Mouse (Mus musculus) MEL (cell line): Measurements from ENCODE around the gene Eri3. TPM values are rescaled to one million over a fixed set of nuclear protein-coding genes. Genes with fewer than 3 reads are reported as not detected.

ENCODE experiments used
- DNase-seq: peaks from one replicate; pipeline ENCODE4 v3.0.0; 2011; ENCODE audit warnings: low read depth, low spot score
- H3K27ac ChIP-seq: 2 replicates; pipeline ENCODE4 v1.5.1; 2012; ENCODE audit warnings: low read depth, mild to moderate bottlenecking, control low read depth, low read length, moderate library complexity; ENCODE audit not compliant: control insufficient read depth
- H3K27me3 ChIP-seq, 2 experiments: fragments of 150-350 bp in 1 of 2; sonication (generic) in 1 of 2; 2 replicates each; pipeline ENCODE4 v1.6.1; 2012; ENCODE audit warnings: low read length in 2 of 2, mild to moderate bottlenecking in 2 of 2, improper control_type of control experiment in 1 of 2, moderate library complexity in 1 of 2; ENCODE audit not compliant: insufficient read depth in 2 of 2, control insufficient read depth in 1 of 2
- H3K36me3 ChIP-seq, 2 experiments: 2 replicates each; pipeline ENCODE4 v1.6.1; 2012 to 2014; ENCODE audit warnings: low read length in 2 of 2, improper control_type of control experiment in 1 of 2, inconsistent platforms in 1 of 2, mild to moderate bottlenecking in 1 of 2; ENCODE audit not compliant: insufficient read depth in 2 of 2, control insufficient read depth in 1 of 2
- H3K4me1 ChIP-seq, 2 experiments: fragments of 150-350 bp in 1 of 2; sonication (generic) in 1 of 2; 2 replicates each; pipeline ENCODE4 v1.6.1; 2012; ENCODE audit warnings: low read length in 2 of 2, improper control_type of control experiment in 1 of 2, mild to moderate bottlenecking in 1 of 2; ENCODE audit not compliant: insufficient read depth in 2 of 2, control insufficient read depth in 1 of 2
- H3K4me3 ChIP-seq, 2 experiments: fragments of 150-350 bp in 1 of 2; sonication (generic) in 1 of 2; 2 replicates each; pipeline ENCODE4 v1.5.1; 2012; ENCODE audit warnings: low read depth in 2 of 2, low read length in 2 of 2, mild to moderate bottlenecking in 2 of 2, moderate library complexity in 2 of 2, control low read depth in 1 of 2, improper control_type of control experiment in 1 of 2; ENCODE audit not compliant: control insufficient read depth in 1 of 2, insufficient read depth in 1 of 2
- H3K79me2 ChIP-seq: 2 replicates; pipeline ENCODE4 v1.6.1; 2012; ENCODE audit warnings: mild to moderate bottlenecking, low read length, moderate library complexity; ENCODE audit not compliant: control insufficient read depth, poor library complexity, insufficient read depth
- H3K9ac ChIP-seq: 2 replicates; pipeline ENCODE4 v1.6.1; 2012; ENCODE audit warnings: low read depth, mild to moderate bottlenecking, control low read depth, low read length, moderate library complexity; ENCODE audit not compliant: control insufficient read depth, poor library complexity, severe bottlenecking
- H3K9me3 ChIP-seq: fragments of 150-350 bp; sonication (generic); replicated peaks from 2 replicates; pipeline ENCODE4 v1.6.1; 2012; ENCODE audit warnings: mild to moderate bottlenecking, low read length, improper control_type of control experiment, moderate library complexity; ENCODE audit not compliant: insufficient read depth
- BHLHE40 ChIP-seq: IDR thresholded peaks from 2 replicates; pipeline ENCODE4 v1.6.1; 2012; ENCODE audit warnings: low read depth, mild to moderate bottlenecking, inconsistent platforms, low read length, improper control_type of control experiment, borderline replicate concordance
- CHD1 ChIP-seq: IDR thresholded peaks from 2 replicates; pipeline ENCODE4 v1.6.1; 2012; ENCODE audit warnings: low read depth, mild to moderate bottlenecking, inconsistent platforms, low read length, improper control_type of control experiment
- CHD2 ChIP-seq: IDR thresholded peaks from 2 replicates; pipeline ENCODE4 v1.6.1; 2011; ENCODE audit warnings: low read length, improper control_type of control experiment
- CTCF ChIP-seq, 3 experiments: IDR thresholded peaks in 2 of 3; conservative IDR thresholded peaks in 1 of 3; 2 replicates each; pipeline ENCODE4 v1.5.1; 2011 to 2012; ENCODE audit warnings: low read length in 3 of 3, low read depth in 2 of 3, mild to moderate bottlenecking in 2 of 3, improper control_type of control experiment in 1 of 3, inconsistent platforms in 1 of 3, mixed read lengths in 1 of 3, moderate library complexity in 1 of 3; ENCODE audit not compliant: control insufficient read depth in 1 of 3, insufficient read depth in 1 of 3, poor library complexity in 1 of 3, severe bottlenecking in 1 of 3
- E2F4 ChIP-seq: IDR thresholded peaks from 2 replicates; pipeline ENCODE4 v1.6.1; 2011; ENCODE audit warnings: low read depth, low read length, improper control_type of control experiment, borderline replicate concordance
- ELF1 ChIP-seq: IDR thresholded peaks from 2 replicates; pipeline ENCODE4 v1.6.1; 2014; ENCODE audit warnings: low read depth, mild to moderate bottlenecking, inconsistent platforms, low read length, improper control_type of control experiment, moderate library complexity
- EP300 ChIP-seq, 2 experiments: IDR thresholded peaks; 2 replicates each; pipeline ENCODE4 v1.6.1; 2011; ENCODE audit warnings: improper control_type of control experiment in 2 of 2, low read length in 2 of 2, low read depth in 1 of 2, mild to moderate bottlenecking in 1 of 2
- ETS1 ChIP-seq: IDR thresholded peaks from 2 replicates; pipeline ENCODE4 v1.6.1; 2012; ENCODE audit warnings: low read depth, mild to moderate bottlenecking, inconsistent platforms, low read length, improper control_type of control experiment, moderate library complexity
- GATA1 ChIP-seq: IDR thresholded peaks from 2 replicates; pipeline ENCODE4 v1.6.1; 2011; ENCODE audit warnings: low read depth, low read length, improper control_type of control experiment
- HCFC1 ChIP-seq: IDR thresholded peaks from 2 replicates; pipeline ENCODE4 v1.6.1; 2012; ENCODE audit warnings: low read depth, mild to moderate bottlenecking, inconsistent platforms, low read length, improper control_type of control experiment, moderate library complexity
- JUND ChIP-seq: IDR thresholded peaks from 2 replicates; pipeline ENCODE4 v1.6.1; 2011; ENCODE audit warnings: low read depth, mild to moderate bottlenecking, improper control_type of control experiment, low read length
- KAT2A ChIP-seq: conservative IDR thresholded peaks from 2 replicates; pipeline ENCODE4 v1.6.1; 2012; ENCODE audit warnings: low read depth, low read length, improper control_type of control experiment, inconsistent platforms
- MAFK ChIP-seq: IDR thresholded peaks from 2 replicates; pipeline ENCODE4 v1.6.1; 2011; ENCODE audit warnings: low read depth, mild to moderate bottlenecking, low read length, improper control_type of control experiment, borderline replicate concordance
- MAX ChIP-seq: IDR thresholded peaks from 2 replicates; pipeline ENCODE4 v1.6.1; 2011; ENCODE audit warnings: low read length, improper control_type of control experiment
- MAZ ChIP-seq: IDR thresholded peaks from 2 replicates; pipeline ENCODE4 v1.6.1; 2012; ENCODE audit warnings: low read depth, mild to moderate bottlenecking, inconsistent platforms, low read length, improper control_type of control experiment
- MEF2A ChIP-seq: IDR thresholded peaks from 2 replicates; pipeline ENCODE4 v1.6.1; 2014; ENCODE audit warnings: low read depth, mild to moderate bottlenecking, inconsistent platforms, low read length, improper control_type of control experiment; ENCODE audit not compliant: poor library complexity, insufficient replicate concordance, severe bottlenecking; ENCODE audit errors: extremely low read depth
- MXI1 ChIP-seq: IDR thresholded peaks from 2 replicates; pipeline ENCODE4 v1.6.1; 2011; ENCODE audit warnings: mild to moderate bottlenecking, low read depth, low read length, improper control_type of control experiment
- MYB ChIP-seq: IDR thresholded peaks from 2 replicates; pipeline ENCODE4 v1.6.1; 2011; ENCODE audit warnings: mild to moderate bottlenecking, low read depth, low read length, improper control_type of control experiment
- MYC ChIP-seq: IDR thresholded peaks from 2 replicates; pipeline ENCODE4 v1.6.1; 2011; ENCODE audit warnings: low read depth, mild to moderate bottlenecking, low read length, improper control_type of control experiment, moderate library complexity
- NELFE ChIP-seq: IDR thresholded peaks from 2 replicates; pipeline ENCODE4 v1.6.1; 2011; ENCODE audit warnings: low read depth, low read length, improper control_type of control experiment
- NRF1 ChIP-seq: IDR thresholded peaks from 2 replicates; pipeline ENCODE4 v1.6.1; 2014; ENCODE audit warnings: low read depth, mild to moderate bottlenecking, inconsistent platforms, low read length, improper control_type of control experiment, moderate library complexity; ENCODE audit not compliant: poor library complexity, insufficient read depth, severe bottlenecking
- POLR2A ChIP-seq, 2 experiments: IDR thresholded peaks; 2 replicates each; pipeline ENCODE4 v1.6.1; 2011 to 2012; ENCODE audit warnings: low read length in 2 of 2, mild to moderate bottlenecking in 2 of 2, control low read depth in 1 of 2, improper control_type of control experiment in 1 of 2, low read depth in 1 of 2, moderate library complexity in 1 of 2; ENCODE audit not compliant: control insufficient read depth in 1 of 2, insufficient read depth in 1 of 2, poor library complexity in 1 of 2
- POLR2AphosphoS2 ChIP-seq: IDR thresholded peaks from 2 replicates; pipeline ENCODE4 v1.6.1; 2011; ENCODE audit warnings: low read length, improper control_type of control experiment
- POLR2AphosphoS5 ChIP-seq: IDR thresholded peaks from 2 replicates; pipeline ENCODE4 v1.6.1; 2012; ENCODE audit warnings: low read depth, borderline replicate concordance, mild to moderate bottlenecking, inconsistent platforms, low read length, moderate library complexity, mixed read lengths
- RAD21 ChIP-seq: IDR thresholded peaks from 2 replicates; pipeline ENCODE4 v1.6.1; 2011; ENCODE audit warnings: mild to moderate bottlenecking, low read depth, low read length, improper control_type of control experiment
- RCOR1 ChIP-seq: IDR thresholded peaks from 2 replicates; pipeline ENCODE4 v1.6.1; 2012; ENCODE audit warnings: low read depth, mild to moderate bottlenecking, inconsistent platforms, low read length, improper control_type of control experiment
- SIN3A ChIP-seq: IDR thresholded peaks from 2 replicates; pipeline ENCODE4 v1.6.1; 2012; ENCODE audit warnings: low read length, improper control_type of control experiment, inconsistent platforms
- SMC3 ChIP-seq: IDR thresholded peaks from 2 replicates; pipeline ENCODE4 v1.6.1; 2011; ENCODE audit warnings: low read depth, low read length, improper control_type of control experiment
- TAL1 ChIP-seq: IDR thresholded peaks from 2 replicates; pipeline ENCODE4 v1.6.1; 2012; ENCODE audit warnings: mild to moderate bottlenecking, inconsistent platforms, low read length, moderate library complexity, mixed read lengths
- TBP ChIP-seq: IDR thresholded peaks from 2 replicates; pipeline ENCODE4 v1.8.0; 2011; ENCODE audit warnings: low read depth, low read length, improper control_type of control experiment
- TCF12 ChIP-seq: IDR thresholded peaks from 2 replicates; pipeline ENCODE4 v1.6.1; 2014; ENCODE audit warnings: low read depth, mild to moderate bottlenecking, inconsistent platforms, low read length, improper control_type of control experiment, moderate library complexity
- UBTF ChIP-seq: IDR thresholded peaks from 2 replicates; pipeline ENCODE4 v1.6.1; 2012; ENCODE audit warnings: low read depth, mild to moderate bottlenecking, inconsistent platforms, low read length, improper control_type of control experiment, moderate library complexity, borderline replicate concordance; ENCODE audit not compliant: insufficient read depth
- USF1 ChIP-seq: IDR thresholded peaks from 2 replicates; pipeline ENCODE4 v1.6.1; 2014; ENCODE audit warnings: low read depth, mild to moderate bottlenecking, inconsistent platforms, low read length, improper control_type of control experiment, moderate library complexity
- USF2 ChIP-seq, 2 experiments: IDR thresholded peaks; 2 replicates each; pipeline ENCODE4 v1.6.1; 2011 to 2012; ENCODE audit warnings: improper control_type of control experiment in 2 of 2, low read length in 2 of 2, borderline replicate concordance in 1 of 2, inconsistent platforms in 1 of 2, low read depth in 1 of 2, mild to moderate bottlenecking in 1 of 2; ENCODE audit not compliant: insufficient read depth in 1 of 2
- ZC3H11A ChIP-seq: IDR thresholded peaks from 2 replicates; pipeline ENCODE4 v1.6.1; 2012; ENCODE audit warnings: low read depth, mild to moderate bottlenecking, inconsistent platforms, low read length, improper control_type of control experiment
- ZKSCAN1 ChIP-seq: IDR thresholded peaks from 2 replicates; pipeline ENCODE4 v1.6.1; 2012; ENCODE audit warnings: low read depth, mild to moderate bottlenecking, inconsistent platforms, low read length, improper control_type of control experiment, moderate library complexity
- ZMIZ1 ChIP-seq: IDR thresholded peaks from 2 replicates; pipeline ENCODE4 v1.6.1; 2012; ENCODE audit warnings: low read depth, mild to moderate bottlenecking, inconsistent platforms, low read length, improper control_type of control experiment, moderate library complexity
- ZNF384 ChIP-seq: IDR thresholded peaks from 2 replicates; pipeline ENCODE4 v1.6.1; 2012; ENCODE audit warnings: low read depth, mild to moderate bottlenecking, inconsistent platforms, low read length, improper control_type of control experiment
- polyA plus RNA-seq, 2 experiments: library from polyadenylated mRNA; stranded (reverse) in 1 of 2; unstranded in 1 of 2; fragments of >175 nt in 1 of 2; fragments of >200 nt in 1 of 2; gene quantifications; 2 replicates each; pipeline versions ENCODE4 v1.2.1 to v1.2.4; 2012; ENCODE audit warnings: low replicate concordance in 2 of 2, low read depth in 1 of 2; ENCODE audit not compliant: insufficient read length in 2 of 2, insufficient read depth in 1 of 2, missing spikeins in 1 of 2
- total RNA-seq: library from RNA; depleted of rRNA; stranded (reverse); fragments of 300-350 nt; gene quantifications from 2 replicates; pipeline ENCODE4 v1.2.3, GENCODE M21; 2012

Eri3 gene
- total and polyA plus RNA-seq, 3 experiments = 36.7 to 63.9 TPM; not detected in 1

GRCm38 (mm10) chr4:117622270-117622669 lies 72.1 kb downstream of the Eri3 start:
- H3K9ac ChIP-seq = no peak overlapping the region
- DNase-seq = peak; percentile 58
- H3K36me3 ChIP-seq = peaks cover 0 to 18% of the 10 kb centered on the region in 2 experiments; a peak in 2 of 4 replicates
- TF ChIP-seq CTCF (IDR thresholded peaks at IDR 0.05 in 2 of 3, conservative IDR thresholded peaks at IDR 0.05 in 1 of 3; ENCODE audit: control insufficient read depth in 1 of 3, insufficient read depth in 1 of 3, low read depth in 2 of 3, low read length in 3 of 3, poor library complexity in 1 of 3, severe bottlenecking in 1 of 3) = no peak
- TF ChIP-seq JUND = no peak
- peak; percentile 81 for TF ChIP-seq TCF12
- no peak for TF ChIP-seq RAD21
- TF ChIP-seq HCFC1 = no peak
- 0 out of 2 replicates have a peak, but pooled peaks have one; percentile 25 for TF ChIP-seq SIN3A
- TF ChIP-seq ZKSCAN1 = no peak
- no peak for TF ChIP-seq KAT2A
- no peak for TF ChIP-seq NELFE
- peak; percentile 59; the same call in 1 of the 2 replicates for TF ChIP-seq RCOR1
- TF ChIP-seq MYB = peak; percentile 43
- 0 out of 2 replicates have a peak, but pooled peaks have one; percentile 20 for TF ChIP-seq MAFK
- no peak for TF ChIP-seq MAX
- TF ChIP-seq TBP = 0 out of 2 replicates have a peak, but pooled peaks have one; percentile 19
- no peak for TF ChIP-seq POLR2A (IDR thresholded peaks at IDR 0.05; ENCODE audit: control insufficient read depth in 1 of 2, insufficient read depth in 1 of 2, low read depth in 1 of 2, low read length in 2 of 2, poor library complexity in 1 of 2)
- no peak for TF ChIP-seq ZMIZ1
- TF ChIP-seq ZC3H11A = no peak
- no peak for TF ChIP-seq MYC
- TF ChIP-seq ZNF384 = no peak
- no peak; the same call in 1 of the 2 replicates for TF ChIP-seq MAZ
- TF ChIP-seq CHD1 = no peak
- TF ChIP-seq EP300 (IDR thresholded peaks at IDR 0.05; ENCODE audit: low read depth in 1 of 2, low read length in 2 of 2) = peak; percentile 78 to 85
- TF ChIP-seq SMC3 = 0 out of 2 replicates have a peak, but pooled peaks have one; percentile 6
- no peak for TF ChIP-seq TAL1
- TF ChIP-seq POLR2AphosphoS5 = no peak
- TF ChIP-seq MEF2A = no peak
- no peak for TF ChIP-seq NRF1
- no peak for TF ChIP-seq ELF1
- no peak for TF ChIP-seq E2F4
- TF ChIP-seq USF2 (IDR thresholded peaks at IDR 0.05; ENCODE audit: borderline replicate concordance in 1 of 2, insufficient read depth in 1 of 2, low read depth in 1 of 2, low read length in 2 of 2) = no peak
- TF ChIP-seq BHLHE40 = no peak
- TF ChIP-seq POLR2AphosphoS2 = no peak
- no peak for TF ChIP-seq USF1
- no peak for TF ChIP-seq MXI1
- peak; percentile 85 for TF ChIP-seq GATA1
- no peak for TF ChIP-seq UBTF
- no peak; the same call in 1 of the 2 replicates for TF ChIP-seq CHD2
- TF ChIP-seq ETS1 = peak; percentile 66

More at GRCm38 (mm10) chr4:117622270-117622669, 72.1 kb downstream of the Eri3 start:
- peak overlapping the region; percentile 3; the same call in 1 of the 2 replicates for H3K27ac ChIP-seq
- no peaks in the 10 kb centered on the region for H3K27me3 ChIP-seq
- H3K4me3 ChIP-seq = no peak overlapping the region
- peaks cover 14 to 23% of the 10 kb centered on the region in 2 experiments for H3K4me1 ChIP-seq
- no peaks in the 10 kb centered on the region for H3K9me3 ChIP-seq
- H3K79me2 ChIP-seq = no peaks in the 10 kb centered on the region
